In the genomic region with DNA sequence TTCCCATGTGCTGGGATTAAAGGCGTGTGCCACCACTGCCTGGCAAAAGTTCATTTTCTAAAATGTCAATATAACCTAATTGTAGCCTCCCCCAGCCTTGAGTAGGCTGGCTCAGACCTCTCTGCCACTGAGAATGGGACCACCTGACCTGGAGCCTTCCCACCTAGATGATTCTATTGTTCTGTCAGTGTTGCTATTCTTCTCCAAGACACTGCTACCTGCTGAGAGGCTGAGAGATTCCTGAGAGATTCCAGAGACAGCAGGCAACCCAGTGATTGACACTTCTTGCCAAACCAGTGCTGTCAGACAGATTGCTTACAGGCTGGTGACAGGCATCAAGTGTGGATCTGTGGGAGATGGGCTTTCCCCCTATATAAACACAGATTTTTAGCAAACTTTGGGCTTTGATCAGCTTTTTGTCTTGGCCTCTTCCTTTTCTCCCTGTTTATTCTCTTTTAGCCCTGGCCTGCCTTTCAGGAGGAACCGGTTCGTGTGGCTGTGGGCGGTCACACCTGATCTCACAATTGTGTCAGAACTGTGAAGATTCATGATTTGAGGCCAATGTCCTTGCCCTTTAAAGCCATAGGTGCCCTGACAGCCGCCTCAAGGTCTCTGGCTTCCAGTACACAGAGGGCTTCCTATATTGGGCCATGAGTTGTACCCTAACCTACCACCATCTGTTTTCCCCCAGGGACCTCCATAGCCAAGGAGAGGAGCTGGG, we compare ENCODE assay signal across 14 mouse cellular contexts.
DNase-seq lines count a peak whose midpoint lies in the region; ATAC-seq lines count a peak whose summit lies in the region.
"Had no signal": no experiment of that assay in that cellular context is flagged by ENCODE, and none has a peak within 500 bp of the region (broad histone marks: within the 10 kb centered on the region; RNA-seq: fewer than 3 reads in every experiment).

No protein-coding gene starts in this region.

- H3K4me3 ChIP-seq in intestine, embryonic 15.5 days (replicated peaks): no peak overlapping the region
- no peak overlapping the region for H3K4me3 ChIP-seq in limb, embryonic 15.5 days
- H3K4me3 ChIP-seq in forebrain, embryonic 12.5 days (replicated peaks): no peak overlapping the region

- H3K27me3 ChIP-seq in intestine, embryonic 15.5 days (replicated peaks): no peaks in the 10 kb centered on the region
- H3K27me3 ChIP-seq in limb, embryonic 15.5 days: no peaks in the 10 kb centered on the region
- no peaks in the 10 kb centered on the region for H3K27me3 ChIP-seq in forebrain, embryonic 12.5 days

- 48% methylated on average over 5 of the region's 5 CpGs for WGBS in intestine, embryonic 15.5 days
- WGBS in limb, embryonic 15.5 days: 65% methylated on average over 5 of the region's 5 CpGs
- 83% methylated on average over 5 of the region's 5 CpGs for WGBS in forebrain, embryonic 12.5 days

- no peaks in the 10 kb centered on the region for H3K4me1 ChIP-seq in intestine, embryonic 15.5 days (replicated peaks)
- H3K4me1 ChIP-seq in limb, embryonic 15.5 days: no peaks in the 10 kb centered on the region
- no peaks in the 10 kb centered on the region for H3K4me1 ChIP-seq in forebrain, embryonic 12.5 days

- H3K9ac ChIP-seq in intestine, embryonic 15.5 days: no peak overlapping the region
- no peak overlapping the region for H3K9ac ChIP-seq in limb, embryonic 15.5 days
- no peak overlapping the region for H3K9ac ChIP-seq in forebrain, embryonic 12.5 days
- H3K9ac ChIP-seq: liver, embryonic 14.5 days had no signal

- H3K9me3 ChIP-seq in intestine, embryonic 15.5 days: no peaks in the 10 kb centered on the region
- no peaks in the 10 kb centered on the region for H3K9me3 ChIP-seq in limb, embryonic 15.5 days
- H3K9me3 ChIP-seq in forebrain, embryonic 12.5 days: no peaks in the 10 kb centered on the region

- H3K27ac ChIP-seq in intestine, embryonic 15.5 days: no peak overlapping the region
- H3K27ac ChIP-seq in limb, embryonic 15.5 days: peak overlapping the region; percentile 59
- no peak overlapping the region for H3K27ac ChIP-seq in forebrain, embryonic 12.5 days
- H3K27ac ChIP-seq: liver, embryonic 14.5 days had no signal

- peak; percentile 53 for ATAC-seq in intestine, embryonic 15.5 days
- ATAC-seq in limb, embryonic 15.5 days (ENCODE audit: insufficient number of reproducible peaks, low FRiP score, low TSS enrichment, low read depth): no peak
- ATAC-seq in forebrain, embryonic 12.5 days (ENCODE audit: low FRiP score): no peak
- ATAC-seq: forebrain, embryonic 14.5 days had no signal

- no peaks in the 10 kb centered on the region for H3K36me3 ChIP-seq in intestine, embryonic 15.5 days
- H3K36me3 ChIP-seq in limb, embryonic 15.5 days: no peaks in the 10 kb centered on the region
- H3K36me3 ChIP-seq in forebrain, embryonic 12.5 days (replicated peaks): no peaks in the 10 kb centered on the region

- no peak overlapping the region for H3K4me2 ChIP-seq in intestine, embryonic 15.5 days (replicated peaks)
- no peak overlapping the region for H3K4me2 ChIP-seq in limb, embryonic 15.5 days
- H3K4me2 ChIP-seq in forebrain, embryonic 12.5 days: no peak overlapping the region

- peak; percentile 16 for DNase-seq in ovary, postnatal 14 days (ENCODE audit: low spot score)
- no peak for DNase-seq in ovary, adult 18-20 months (ENCODE audit: low spot score)
- DNase-seq in urinary bladder, postnatal 14 days (ENCODE audit: low spot score): peak; percentile 88
- no peak for DNase-seq in frontal cortex, postnatal 36 days (ENCODE audit: low spot score in 2 of 2)
- DNase-seq in gastrocnemius, postnatal 10 days: no peak
- DNase-seq: cerebellum, adult 11-12 months; embryo, embryonic 11 days; heart, adult 11 months; thymus, postnatal 25 days had no signal

Comparison
In these comparisons a context has a peak if more than half of its experiments do, and no peak if none do; other contexts are left out.
1. DNase-seq: peak in ovary, postnatal 14 days (single experiment) and urinary bladder, postnatal 14 days (single experiment); none in ovary, adult 18-20 months (single experiment), frontal cortex, postnatal 36 days (0 of 2) and gastrocnemius, postnatal 10 days (single experiment).